In genomic region chr19:18911755-18912340, GRCm38 (mm10) we compare ENCODE assay signal across 23 mouse cellular contexts.
DNase-seq lines count a peak whose midpoint lies in the region; ATAC-seq lines count a peak whose summit lies in the region.
"Had no signal": no experiment of that assay in that cellular context is flagged by ENCODE, and none has a peak within 500 bp of the region (broad histone marks: within the 10 kb centered on the region; RNA-seq: fewer than 3 reads in every experiment).

No protein-coding gene starts in this region.

- H3K36me3 ChIP-seq in limb, embryonic 11.5 days (ENCODE audit: control insufficient read depth, insufficient read depth, low read length): no peaks in the 10 kb centered on the region
- no peaks in the 10 kb centered on the region for H3K36me3 ChIP-seq in limb, embryonic 10.5 days
- no peaks in the 10 kb centered on the region for H3K36me3 ChIP-seq in liver, embryonic 11.5 days (ENCODE audit: control insufficient read depth, insufficient read depth, low read length)
- H3K36me3 ChIP-seq in hindbrain, embryonic 11.5 days (ENCODE audit: control insufficient read depth, insufficient read depth, low read length): no peaks in the 10 kb centered on the region
- H3K36me3 ChIP-seq: forebrain, embryonic 10.5 days; G1E; heart, embryonic 13.5 days; hindbrain, embryonic 12.5 days; midbrain, embryonic 12.5 days had no signal

- peak; percentile 13 to 22 for DNase-seq in cerebellum, postnatal 10 days
- no peak for DNase-seq in cerebellum, postnatal 14 days
- peak; percentile 4 for DNase-seq in limb, embryonic 11.5 days (ENCODE audit: low spot score)
- no peak for DNase-seq in limb, embryonic 10.5 days (ENCODE audit: low spot score)
- DNase-seq in adrenal gland, postnatal 25 days: peak; percentile 21
- DNase-seq in liver, embryonic 11.5 days (ENCODE audit: low spot score): no peak
- no peak for DNase-seq in hindbrain, embryonic 11.5 days (ENCODE audit: low spot score)
- DNase-seq: cerebellum, adult 11 months; cerebellum, adult 9-11 months; gastrocnemius, postnatal 25 days; heart, adult 2 months; heart, postnatal 14 days; liver; thymus, adult 2 months had no signal

- no peak overlapping the region for H3K9ac ChIP-seq in limb, embryonic 11.5 days (ENCODE audit: low read length)
- no peak overlapping the region for H3K9ac ChIP-seq in liver, embryonic 11.5 days (ENCODE audit: low read depth, low read length)
- no peak overlapping the region for H3K9ac ChIP-seq in hindbrain, embryonic 11.5 days (ENCODE audit: low read depth, low read length)
- H3K9ac ChIP-seq: heart, embryonic 13.5 days; hindbrain, embryonic 12.5 days; midbrain, embryonic 12.5 days had no signal

- H3K4me1 ChIP-seq in limb, embryonic 11.5 days (ENCODE audit: control insufficient read depth, insufficient read depth, low read length): no peaks in the 10 kb centered on the region
- H3K4me1 ChIP-seq in limb, embryonic 10.5 days: 0 out of 2 replicates have a peak, but pooled peaks cover 2% of the 10 kb centered on the region
- H3K4me1 ChIP-seq in liver, embryonic 11.5 days (replicated peaks; ENCODE audit: control insufficient read depth, insufficient read depth, low read length): no peaks in the 10 kb centered on the region
- no peaks in the 10 kb centered on the region for H3K4me1 ChIP-seq in hindbrain, embryonic 11.5 days (replicated peaks; ENCODE audit: control insufficient read depth, insufficient read depth, low read length)
- H3K4me1 ChIP-seq: forebrain, embryonic 10.5 days; heart, embryonic 13.5 days; hindbrain, embryonic 12.5 days; midbrain, embryonic 12.5 days had no signal

- H3K27ac ChIP-seq in limb, embryonic 11.5 days (replicated peaks; ENCODE audit: low read depth, low read length): no peak overlapping the region
- no peak overlapping the region for H3K27ac ChIP-seq in limb, embryonic 10.5 days
- H3K27ac ChIP-seq in liver, embryonic 11.5 days (ENCODE audit: low read depth, low read length): no peak overlapping the region
- no peak overlapping the region for H3K27ac ChIP-seq in hindbrain, embryonic 11.5 days (ENCODE audit: low read depth, low read length)
- H3K27ac ChIP-seq: forebrain, embryonic 10.5 days; heart, adult 2 months; heart, embryonic 13.5 days; hindbrain, embryonic 12.5 days; midbrain, embryonic 12.5 days; stomach, postnatal 0 days had no signal

- no peaks in the 10 kb centered on the region for H3K9me3 ChIP-seq in limb, embryonic 11.5 days (ENCODE audit: control insufficient read depth, low read length)
- H3K9me3 ChIP-seq in limb, embryonic 10.5 days (replicated peaks): no peaks in the 10 kb centered on the region
- no peaks in the 10 kb centered on the region for H3K9me3 ChIP-seq in liver, embryonic 11.5 days (ENCODE audit: control insufficient read depth, low read length)
- no peaks in the 10 kb centered on the region for H3K9me3 ChIP-seq in hindbrain, embryonic 11.5 days (ENCODE audit: control insufficient read depth, low read length)
- H3K9me3 ChIP-seq: forebrain, embryonic 10.5 days; G1E; heart, embryonic 13.5 days; hindbrain, embryonic 12.5 days; midbrain, embryonic 12.5 days had no signal

- no peak for ATAC-seq in limb, embryonic 11.5 days (ENCODE audit: insufficient number of reproducible peaks, low FRiP score, low TSS enrichment, low read depth)
- no peak for ATAC-seq in liver, embryonic 11.5 days (replicated peaks; ENCODE audit: low FRiP score)
- ATAC-seq in hindbrain, embryonic 11.5 days (ENCODE audit: low FRiP score): no peak
- ATAC-seq: forebrain, embryonic 16.5 days; intestine, postnatal 0 days; lung, postnatal 0 days had no signal

- no peak overlapping the region for H3K4me2 ChIP-seq in limb, embryonic 11.5 days (ENCODE audit: low read depth, severe bottlenecking)
- no peak overlapping the region for H3K4me2 ChIP-seq in liver, embryonic 11.5 days
- no peak overlapping the region for H3K4me2 ChIP-seq in hindbrain, embryonic 11.5 days (replicated peaks; ENCODE audit: low read depth, low read length)
- H3K4me2 ChIP-seq: heart, embryonic 13.5 days; hindbrain, embryonic 12.5 days; midbrain, embryonic 12.5 days had no signal

- H3K27me3 ChIP-seq in limb, embryonic 11.5 days (ENCODE audit: control insufficient read depth, insufficient read depth, low read length): no peaks in the 10 kb centered on the region
- no peaks in the 10 kb centered on the region for H3K27me3 ChIP-seq in limb, embryonic 10.5 days (ENCODE audit: low read depth, poor library complexity, severe bottlenecking)
- no peaks in the 10 kb centered on the region for H3K27me3 ChIP-seq in liver, embryonic 11.5 days (replicated peaks; ENCODE audit: control insufficient read depth, insufficient read depth, low read length)
- no peaks in the 10 kb centered on the region for H3K27me3 ChIP-seq in hindbrain, embryonic 11.5 days (ENCODE audit: control insufficient read depth, insufficient read depth, low read length)
- H3K27me3 ChIP-seq: heart, embryonic 13.5 days; hindbrain, embryonic 12.5 days; midbrain, embryonic 12.5 days had no signal

- H3K4me3 ChIP-seq in limb, embryonic 11.5 days (ENCODE audit: low read depth, low read length): no peak overlapping the region
- no peak overlapping the region for H3K4me3 ChIP-seq in limb, embryonic 10.5 days
- H3K4me3 ChIP-seq in liver, embryonic 11.5 days (ENCODE audit: low read depth, low read length): no peak overlapping the region
- no peak overlapping the region for H3K4me3 ChIP-seq in hindbrain, embryonic 11.5 days (ENCODE audit: low read depth, low read length)
- H3K4me3 ChIP-seq: forebrain, embryonic 10.5 days; heart, adult 2 months; heart, embryonic 13.5 days; hindbrain, embryonic 12.5 days; midbrain, embryonic 12.5 days had no signal

Comparison
In these comparisons a context has a peak if more than half of its experiments do, and no peak if none do; other contexts are left out.
1. DNase-seq: peak in cerebellum, postnatal 10 days (2 of 2), limb, embryonic 11.5 days (single experiment) and adrenal gland, postnatal 25 days (single experiment); none in cerebellum, postnatal 14 days (0 of 2), limb, embryonic 10.5 days (single experiment), liver, embryonic 11.5 days (single experiment) and hindbrain, embryonic 11.5 days (single experiment).